Mouse (Mus musculus) heart, adult 2 months (tissue): ENCODE measurements around the gene Sh3tc1.

Experiments used
- CTCF ChIP-seq: fragments of 200-600 bp; IDR thresholded peaks from 2 replicates; pipeline ENCODE4 v1.8.1; 2022; ENCODE audit warnings: antibody characterized with exemption, mild to moderate bottlenecking, moderate library complexity
- EP300 ChIP-seq: fragments of 200-500 bp; IDR thresholded peaks from 2 replicates; pipeline ENCODE4 v1.6.1; 2011; ENCODE audit warnings: low read depth, low read length, control low read depth; ENCODE audit not compliant: insufficient read depth
- POLR2A ChIP-seq: fragments of 200-500 bp; IDR thresholded peaks from 2 replicates; pipeline ENCODE4 v1.6.1; 2011; ENCODE audit warnings: mild to moderate bottlenecking, low read depth, low read length, control low read depth; ENCODE audit not compliant: insufficient read depth

GRCm38 (mm10) chr5:35751016-35751415, 11.2 kb upstream of the Sh3tc1 start:
- no peak for TF ChIP-seq CTCF
- TF ChIP-seq EP300: no peak
- TF ChIP-seq POLR2A: no peak
